Mouse (Mus musculus): ENCODE measurements around the gene Irf2bp1.

The Irf2bp1 gene

GRCm38 (mm10) chr7:19003902-19004630, at the start of gene Irf2bp1:
Gene Irf2bp1, plus strand, starts transcription at chr7:19004044.
- peak; percentile 95 to 98 for DNase-seq (ENCODE audit: inconsistent age in 2 of 2, low spot score in 1 of 2)

GRCm38 (mm10) chr7:18957569-18958383, 46.1 kb upstream of the Irf2bp1 start:
- DNase-seq (ENCODE audit: inconsistent age in 2 of 2, low spot score in 1 of 2): peak; percentile 80 to 90

GRCm38 (mm10) chr7:18958384-18958766, 45.5 kb upstream of the Irf2bp1 start:
- DNase-seq (ENCODE audit: inconsistent age in 2 of 2, low spot score in 1 of 2): no peak

GRCm38 (mm10) chr7:18959446-18959845, 44.4 kb upstream of the Irf2bp1 start:
- DNase-seq (ENCODE audit: inconsistent age in 2 of 2, low spot score in 1 of 2): peak; percentile 44 to 72

GRCm38 (mm10) chr7:18962171-18962792, 41.6 kb upstream of the Irf2bp1 start:
- DNase-seq (ENCODE audit: inconsistent age in 2 of 2, low spot score in 1 of 2): no peak

GRCm38 (mm10) chr7:18962795-18963194, 41.0 kb upstream of the Irf2bp1 start:
- no peak for DNase-seq (ENCODE audit: inconsistent age in 2 of 2, low spot score in 1 of 2)

- no peak for DNase-seq (ENCODE audit: inconsistent age in 2 of 2, low spot score in 1 of 2)
Observed at GRCm38 (mm10) chr7:18963294-18963843, 40.5 kb upstream of the Irf2bp1 start.

- DNase-seq (ENCODE audit: inconsistent age in 2 of 2, low spot score in 1 of 2): no peak
Observed at GRCm38 (mm10) chr7:18965312-18965711, 38.5 kb upstream of the Irf2bp1 start.

GRCm38 (mm10) chr7:18967603-18968002, 36.2 kb upstream of the Irf2bp1 start:
- DNase-seq (ENCODE audit: inconsistent age in 2 of 2, low spot score in 1 of 2): no peak

GRCm38 (mm10) chr7:18970956-18971355, 32.9 kb upstream of the Irf2bp1 start:
- peak in 1 of 2 experiments; percentile 16 for DNase-seq (ENCODE audit: inconsistent age in 2 of 2, low spot score in 1 of 2)

GRCm38 (mm10) chr7:18978381-18978780, 25.5 kb upstream of the Irf2bp1 start:
- DNase-seq (ENCODE audit: inconsistent age in 2 of 2, low spot score in 1 of 2): no peak

GRCm38 (mm10) chr7:18986503-18986902, 17.3 kb upstream of the Irf2bp1 start:
- peak; percentile 9 to 41 for DNase-seq (ENCODE audit: inconsistent age in 2 of 2, low spot score in 1 of 2)

- no peak for DNase-seq (ENCODE audit: inconsistent age in 2 of 2, low spot score in 1 of 2)
Observed at GRCm38 (mm10) chr7:18987100-18987499, 16.7 kb upstream of the Irf2bp1 start, which contains the start of gene Nanos2. Gene Nanos2, plus strand, starts transcription at chr7:18987400.

- no peak for DNase-seq (ENCODE audit: inconsistent age in 2 of 2, low spot score in 1 of 2)
Observed at GRCm38 (mm10) chr7:18987747-18988146, 16.1 kb upstream of the Irf2bp1 start.

- peak in 1 of 2 experiments; percentile 6 for DNase-seq (ENCODE audit: inconsistent age in 2 of 2, low spot score in 1 of 2)
Observed at GRCm38 (mm10) chr7:18988780-18989179, 15.1 kb upstream of the Irf2bp1 start.

- DNase-seq (ENCODE audit: inconsistent age in 2 of 2, low spot score in 1 of 2): peak in 1 of 2 experiments; percentile 41
Observed at GRCm38 (mm10) chr7:18989995-18990394, 13.8 kb upstream of the Irf2bp1 start.

GRCm38 (mm10) chr7:18990601-18991295, 13.1 kb upstream of the Irf2bp1 start, which contains the start of gene Mypop:
Gene Mypop, plus strand, starts transcription at chr7:18991245.
- DNase-seq (ENCODE audit: inconsistent age in 2 of 2, low spot score in 1 of 2): peak; percentile 100

GRCm38 (mm10) chr7:18991660-18992293, 12.1 kb upstream of the Irf2bp1 start:
- DNase-seq (ENCODE audit: inconsistent age in 2 of 2, low spot score in 1 of 2): peak; percentile 60 to 82

- peak; percentile 57 to 77 for DNase-seq (ENCODE audit: inconsistent age in 2 of 2, low spot score in 1 of 2)
Observed at GRCm38 (mm10) chr7:18992294-18992675, 11.6 kb upstream of the Irf2bp1 start.

- peak in 1 of 2 experiments; percentile 35 for DNase-seq (ENCODE audit: inconsistent age in 2 of 2, low spot score in 1 of 2)
Observed at GRCm38 (mm10) chr7:18993036-18993435, 10.8 kb upstream of the Irf2bp1 start.

Measured in adrenal gland, adult (tissue).